In genomic region chr7:84260401-84260800, GRCm38 (mm10) we compare ENCODE assay signal across 25 mouse cellular contexts.
"Had no signal": no experiment of that assay in that cellular context is flagged by ENCODE, and none has a peak within 500 bp of the region (broad histone marks: within the 10 kb centered on the region; RNA-seq: fewer than 3 reads in every experiment).

No protein-coding gene starts in this region.

- DNase-seq: gastrocnemius, postnatal 10 days; gastrocnemius, postnatal 25 days; heart, adult 18-20 months; heart, postnatal 10 days; heart, postnatal 4 days; kidney, adult 18-20 months; kidney, adult 8-10 months; kidney, postnatal 10 days; kidney, postnatal 4 days; liver; liver, embryonic 13.5 days; liver, postnatal 0 days had no signal

- H3K9me3 ChIP-seq: heart, embryonic 10.5 days; heart, embryonic 12.5 days; hindbrain, embryonic 13.5 days; hindbrain, embryonic 15.5 days; intestine, embryonic 15.5 days; limb, embryonic 10.5 days; limb, embryonic 12.5 days; liver, embryonic 13.5 days; liver, embryonic 15.5 days had no signal

- H3K36me3 ChIP-seq: intestine, embryonic 15.5 days; liver, embryonic 13.5 days; liver, embryonic 15.5 days had no signal

- H3K27me3 ChIP-seq: heart, embryonic 12.5 days; hindbrain, embryonic 13.5 days; hindbrain, embryonic 15.5 days; intestine, embryonic 15.5 days; limb, embryonic 12.5 days; liver, embryonic 13.5 days; liver, embryonic 15.5 days had no signal

- H3K9ac ChIP-seq: heart, embryonic 12.5 days; hindbrain, embryonic 13.5 days; hindbrain, embryonic 15.5 days; intestine, embryonic 15.5 days; limb, embryonic 12.5 days; liver, embryonic 13.5 days; liver, embryonic 15.5 days; liver, postnatal 0 days had no signal

- H3K4me1 ChIP-seq: heart, embryonic 12.5 days; hindbrain, embryonic 15.5 days; intestine, embryonic 15.5 days; limb, embryonic 10.5 days; limb, embryonic 12.5 days; liver, embryonic 13.5 days; liver, embryonic 15.5 days had no signal

- H3K27ac ChIP-seq: heart, embryonic 10.5 days; hindbrain, embryonic 13.5 days; hindbrain, embryonic 15.5 days; intestine, embryonic 15.5 days; layer of hippocampus, adult 2 months; left cerebral cortex, adult 2 months; limb, embryonic 10.5 days; limb, embryonic 12.5 days; liver, embryonic 13.5 days; liver, embryonic 15.5 days had no signal

- ATAC-seq: inflammation-experienced regulatory T-cells, adult 6 months; intestine, embryonic 15.5 days; intestine, postnatal 0 days; liver, postnatal 0 days had no signal

- H3K4me3 ChIP-seq: heart, embryonic 10.5 days; heart, embryonic 12.5 days; hindbrain, embryonic 13.5 days; hindbrain, embryonic 15.5 days; intestine, embryonic 15.5 days; layer of hippocampus, adult 2 months; left cerebral cortex, adult 2 months; limb, embryonic 10.5 days; limb, embryonic 12.5 days; liver, embryonic 13.5 days; liver, embryonic 15.5 days had no signal

- H3K4me2 ChIP-seq: heart, embryonic 12.5 days; hindbrain, embryonic 13.5 days; hindbrain, embryonic 15.5 days; intestine, embryonic 15.5 days; limb, embryonic 12.5 days; liver, embryonic 11.5 days; liver, embryonic 13.5 days; liver, embryonic 15.5 days had no signal
